Mouse (Mus musculus) embryo, embryonic 10.5 days (tissue): ENCODE data around the gene Klc1.
"Not testable (repeated sequence)": the region's sequence is repeated elsewhere in the genome, so short reads cannot be mapped to it uniquely, and the experiment has no call there.

ENCODE experiments used
- DNase-seq: peaks from one replicate; pipeline ENCODE4 v3.0.0-alpha.2; 2015; ENCODE audit warnings: low spot score

The Klc1 gene

DNA sequence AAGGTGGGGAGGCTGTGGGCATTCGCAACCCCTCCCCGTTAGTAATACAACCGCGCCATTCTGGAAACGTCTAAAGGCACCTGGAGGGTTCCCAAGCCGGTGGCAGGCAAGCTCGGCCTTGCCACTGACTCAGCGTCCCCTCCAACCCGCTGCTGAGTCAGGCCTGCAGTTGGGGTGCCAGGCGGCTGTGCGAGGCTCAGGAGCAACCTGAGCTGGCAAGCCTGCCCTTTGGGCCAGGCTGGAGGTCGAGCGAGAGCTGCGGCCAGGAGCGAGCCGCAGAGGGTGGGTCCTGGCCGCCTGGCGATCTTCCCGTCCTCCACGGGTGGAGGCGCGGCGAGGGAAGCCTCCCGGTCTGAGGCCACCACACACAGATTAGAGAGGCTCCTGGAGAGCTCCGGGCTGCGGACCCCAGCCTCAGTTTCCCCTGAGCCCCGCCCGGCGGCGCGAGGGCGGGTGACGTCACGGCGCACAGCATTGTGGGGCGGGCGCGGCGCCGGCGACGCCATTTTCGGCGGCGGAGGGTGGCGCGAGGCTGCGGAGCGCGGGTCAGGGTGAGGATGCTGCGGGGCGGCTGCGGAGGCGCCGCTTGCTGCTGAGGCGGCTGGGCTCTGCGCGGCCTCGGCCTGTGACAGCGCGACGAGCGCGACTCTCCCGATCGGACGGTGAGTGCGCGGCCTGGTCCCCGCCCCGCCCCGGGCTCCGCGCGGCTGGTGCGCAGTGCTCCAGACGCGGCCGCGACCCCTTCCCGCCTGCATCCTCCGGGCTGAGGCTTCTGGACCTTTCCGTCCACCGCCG lies at the start of gene Klc1:
Gene Klc1 (plus strand): TSS at position 469 of the 795 bp plus-strand sequence.
- peak; percentile 80 for DNase-seq

DNA sequence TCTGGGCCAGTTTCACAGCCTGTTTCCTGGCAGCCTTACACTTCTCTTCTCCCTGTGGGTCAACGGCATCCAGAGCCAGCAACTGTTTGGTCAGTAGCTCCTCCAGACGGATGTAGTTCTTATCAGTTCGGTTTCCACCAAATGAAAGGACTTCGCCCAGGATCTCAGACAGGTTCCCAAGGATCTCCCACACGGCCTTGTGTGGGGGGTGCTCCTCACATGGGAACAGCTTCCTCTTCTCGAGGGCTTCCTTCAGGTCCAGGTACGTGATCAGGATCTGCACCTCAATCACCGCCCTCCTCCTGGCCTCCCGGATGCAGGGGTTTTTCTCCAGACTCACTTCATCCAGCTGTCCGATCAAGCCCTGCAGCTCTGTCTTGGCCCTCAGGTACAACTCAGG lies 48.6 kb upstream of the Klc1 start:
- no peak for DNase-seq

GRCm38 (mm10) chr12:111712476-111712875 lies 46.2 kb upstream of the Klc1 start:
- DNase-seq, result peak; percentile 55

DNA sequence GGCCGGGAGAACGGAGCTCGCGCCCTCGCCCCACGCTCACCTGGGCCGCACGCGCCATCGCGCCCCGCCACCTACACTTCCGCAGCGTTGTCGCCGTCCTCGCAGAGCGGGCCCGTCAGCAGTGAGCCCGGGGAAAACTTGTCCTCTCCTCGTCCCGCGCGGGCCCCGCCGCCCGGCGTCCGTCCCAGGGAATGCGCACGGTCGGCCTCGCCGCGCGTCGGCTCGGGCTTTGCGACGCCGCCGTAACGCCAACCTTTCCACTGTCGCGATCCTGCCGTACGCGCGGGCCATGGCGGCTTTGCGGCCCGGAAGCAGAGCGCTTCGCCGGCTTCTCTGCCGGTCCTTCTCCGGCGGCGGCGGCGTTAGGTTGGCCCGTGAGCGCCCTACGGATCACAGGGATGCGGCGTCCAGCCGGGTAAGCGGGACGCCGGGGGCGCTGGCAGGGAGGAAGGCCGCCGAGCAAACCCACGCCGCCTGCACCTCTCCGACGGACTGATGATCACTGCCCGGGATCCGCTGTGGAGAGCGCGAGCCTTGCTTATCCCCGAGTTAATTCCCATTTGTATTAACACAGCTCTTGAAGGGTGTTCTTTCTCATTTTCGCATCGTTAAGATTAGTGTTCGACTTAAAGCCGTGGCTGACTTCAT lies 45.5 kb upstream of the Klc1 start, which contains the start of the genes Bag5 and Apopt1:
Gene Bag5 (minus strand): TSS at position 254 of the 648 bp plus-strand sequence.
Gene Apopt1 (plus strand): TSS at position 258 of the 648 bp plus-strand sequence.
- peak; percentile 92 for DNase-seq

DNA sequence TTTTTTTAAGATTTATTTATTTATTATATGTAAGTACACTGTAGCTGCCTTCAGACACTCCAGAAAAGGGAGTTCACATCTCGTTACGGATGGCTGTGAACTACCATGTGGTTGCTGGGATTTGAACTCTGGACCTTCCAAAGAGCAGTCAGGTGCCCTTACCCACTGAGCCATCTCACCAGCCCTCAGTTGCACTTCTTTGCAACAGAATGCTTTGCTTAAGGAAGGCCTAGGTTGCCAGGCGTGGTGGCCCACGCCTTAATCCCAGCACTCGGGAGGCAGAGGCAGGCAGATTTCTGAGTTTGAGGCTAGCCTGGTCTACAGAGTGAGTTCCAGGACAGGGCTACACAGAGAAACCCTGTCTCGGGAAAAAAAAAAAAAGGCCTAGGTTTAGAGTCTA lies 44.8 kb upstream of the Klc1 start:
- DNase-seq, result not testable (repeated sequence)

DNA sequence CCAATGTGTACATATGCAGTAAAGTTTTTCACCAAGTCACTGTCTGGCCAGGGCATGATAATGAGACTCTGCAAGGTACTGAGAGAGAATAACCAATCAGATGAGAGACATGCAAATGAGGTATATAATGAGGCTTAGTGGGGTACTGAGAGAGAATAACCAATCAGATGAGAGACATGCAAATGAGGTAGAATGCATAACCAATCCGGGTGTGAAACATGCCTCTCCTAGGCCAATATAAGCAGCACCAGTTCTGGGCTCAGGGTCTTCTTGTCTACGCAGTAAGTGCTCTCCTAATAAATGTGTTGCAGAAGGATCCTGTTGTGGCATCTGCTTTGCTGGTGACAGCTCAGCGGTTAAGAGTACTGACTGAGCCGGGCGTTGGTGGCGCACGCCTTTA lies 42.1 kb upstream of the Klc1 start:
- no peak for DNase-seq

DNA sequence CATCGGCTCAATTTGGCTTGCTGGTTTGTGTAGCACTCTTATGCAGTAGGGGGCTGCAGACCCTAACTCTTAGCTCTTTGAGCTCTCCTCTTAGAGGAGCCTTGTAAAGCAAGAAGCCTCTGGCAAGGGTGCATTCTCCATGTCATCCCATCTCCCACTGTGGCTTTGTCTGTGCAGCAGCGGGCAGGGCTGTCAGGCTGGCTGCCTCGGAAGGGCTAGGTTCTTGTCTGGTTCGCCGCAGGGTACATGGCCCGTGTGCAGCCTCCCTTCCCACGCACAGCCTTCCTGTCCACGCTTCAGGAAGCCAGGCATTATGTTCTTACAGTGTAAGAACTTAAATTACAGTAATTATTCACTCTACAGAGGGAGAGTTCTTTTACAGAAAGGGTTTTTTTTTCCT lies 40.0 kb upstream of the Klc1 start:
- DNase-seq, result no peak

- no peak for DNase-seq
These were observed 38.4 kb upstream of the Klc1 start for GRCm38 (mm10) chr12:111720222-111720621.

GRCm38 (mm10) chr12:111722654-111723053 lies 36.0 kb upstream of the Klc1 start:
- peak; percentile 48 for DNase-seq

- peak; percentile 40 for DNase-seq
These were observed 33.9 kb upstream of the Klc1 start for GRCm38 (mm10) chr12:111724638-111725337.

DNA sequence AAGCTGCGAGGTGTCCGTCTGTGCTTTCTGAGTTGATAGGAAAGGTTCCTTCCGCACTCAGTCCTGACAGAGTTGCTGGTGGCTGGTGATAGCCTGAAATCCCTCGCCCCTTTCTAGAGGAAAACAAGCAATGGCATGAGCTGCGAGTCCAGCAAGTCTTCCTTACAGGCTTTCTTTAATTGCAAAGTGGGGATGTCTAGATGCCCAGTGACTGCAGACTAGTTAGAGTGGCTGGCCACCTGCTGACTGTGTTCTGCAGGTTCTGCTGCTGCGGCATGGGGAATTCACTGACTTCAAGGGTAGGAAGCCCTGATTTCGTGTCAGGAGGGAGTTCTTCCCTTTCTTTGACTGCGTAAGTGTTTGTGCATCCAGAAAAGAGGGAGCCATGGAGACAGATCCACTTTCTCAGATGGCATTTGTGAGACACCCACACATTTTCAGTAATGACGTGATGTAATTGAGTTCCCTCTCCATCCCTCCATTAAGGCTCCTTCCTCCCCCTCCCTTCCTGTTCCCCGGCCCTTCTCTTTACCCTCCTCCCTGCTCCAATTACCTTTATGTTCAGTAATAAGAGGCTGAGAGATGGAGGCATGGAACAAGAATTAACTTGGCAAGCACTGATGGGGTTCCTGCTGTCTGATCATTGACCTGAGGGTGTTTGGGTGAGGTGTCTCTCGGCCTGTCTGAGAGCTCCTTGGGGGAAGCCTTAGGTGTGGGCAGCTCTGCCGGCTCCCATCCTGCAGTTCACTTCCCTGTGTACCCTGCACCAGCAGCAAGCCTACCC lies 33.1 kb upstream of the Klc1 start:
- no peak for DNase-seq

- no peak for DNase-seq
These were observed 32.6 kb upstream of the Klc1 start for GRCm38 (mm10) chr12:111726122-111726463.

- no peak for DNase-seq
These were observed 30.7 kb upstream of the Klc1 start for GRCm38 (mm10) chr12:111727956-111728355.

- peak; percentile 94 for DNase-seq
These were observed 26.5 kb upstream of the Klc1 start for GRCm38 (mm10) chr12:111731822-111732807.

DNA sequence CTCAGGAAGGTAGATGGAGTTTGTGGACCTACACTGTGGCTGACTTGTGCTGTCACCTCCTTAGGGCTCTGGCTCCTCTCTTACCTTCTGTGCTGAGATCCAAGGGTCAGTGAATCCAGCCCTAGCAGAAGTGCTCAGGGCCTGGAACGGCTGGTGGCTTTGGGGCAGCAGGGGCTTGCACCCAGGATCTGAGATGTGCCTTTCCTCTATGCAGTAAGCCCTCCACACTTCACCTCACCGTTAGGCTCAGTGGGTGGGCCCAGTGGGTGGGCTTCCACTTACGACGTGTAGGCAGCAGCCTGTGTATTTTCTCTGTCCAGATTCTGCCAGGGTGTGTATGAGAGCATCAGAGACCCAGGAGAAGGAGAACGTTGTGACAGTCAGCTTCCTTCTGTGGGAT lies 25.7 kb upstream of the Klc1 start:
- DNase-seq, result no peak

GRCm38 (mm10) chr12:111734912-111735311 lies 23.7 kb upstream of the Klc1 start:
- DNase-seq, result no peak

DNA sequence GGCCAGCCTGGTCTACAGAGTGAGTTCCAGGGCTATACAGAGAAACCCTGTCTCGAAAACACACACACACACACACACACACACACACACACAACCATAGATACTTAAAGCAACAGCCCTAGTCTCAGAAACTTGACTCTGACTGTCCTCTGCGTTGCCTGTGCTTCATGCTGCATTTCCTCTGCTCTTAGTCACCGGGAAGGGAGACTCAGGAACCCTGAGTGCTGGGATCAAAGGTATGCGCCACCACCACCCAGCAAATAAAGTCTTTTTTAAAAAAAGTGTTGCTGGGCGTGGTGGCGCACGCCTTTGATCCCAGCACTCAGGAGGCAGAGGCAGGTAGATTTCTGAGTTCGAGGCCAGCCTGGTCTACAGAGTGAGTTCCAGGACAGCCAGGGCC lies 22.0 kb upstream of the Klc1 start:
- DNase-seq, result not testable (repeated sequence)

DNA sequence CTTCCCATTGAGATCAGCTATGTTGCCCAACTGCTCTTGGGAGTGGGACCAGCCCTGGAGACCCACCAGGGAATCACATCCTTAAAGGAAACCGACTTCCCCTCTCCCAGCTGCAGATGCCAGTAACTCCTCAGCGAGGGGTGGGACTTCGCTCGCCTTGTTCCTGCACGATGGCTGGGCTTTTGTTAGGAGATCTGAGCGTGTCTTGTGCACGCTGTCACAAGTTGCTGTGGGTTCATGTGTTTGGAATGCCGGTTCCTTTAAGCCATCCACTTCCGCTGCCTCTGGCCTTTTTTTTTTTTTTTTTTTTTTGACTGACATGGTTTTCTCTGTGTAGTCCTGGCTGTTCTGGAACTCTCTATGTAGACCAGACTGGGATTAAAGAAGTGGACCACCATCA lies 21.3 kb upstream of the Klc1 start:
- DNase-seq, result no peak

GRCm38 (mm10) chr12:111738754-111739153 lies 19.9 kb upstream of the Klc1 start:
- peak; percentile 83 for DNase-seq

DNA sequence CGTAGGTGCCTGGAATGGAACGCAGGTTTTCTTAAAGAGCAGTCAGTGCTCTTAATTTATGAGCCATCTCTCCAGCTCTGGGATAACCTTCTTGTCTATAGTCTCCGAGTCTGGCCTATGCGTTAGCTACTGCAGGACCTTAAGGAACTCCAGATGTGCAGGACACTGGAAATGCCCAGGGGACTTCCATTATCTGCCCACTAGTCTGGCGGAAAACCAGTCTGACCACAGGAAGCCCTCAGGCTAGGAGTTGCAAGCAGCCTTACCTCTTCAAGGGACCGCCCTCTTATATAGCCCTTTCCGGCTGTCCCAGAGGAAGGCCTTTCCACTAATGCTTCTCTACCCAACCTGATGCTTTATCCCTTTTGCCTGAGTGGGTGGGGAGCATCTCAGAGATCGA lies 17.3 kb upstream of the Klc1 start:
- no peak for DNase-seq

- DNase-seq, result no peak
These were observed 15.2 kb upstream of the Klc1 start for GRCm38 (mm10) chr12:111743419-111743818.
